Mouse (Mus musculus) liver, embryonic 13.5 days (tissue): Measurements from ENCODE around the gene Dlec1. TPM values are rescaled to one million over a fixed set of nuclear protein-coding genes. Genes with fewer than 3 reads are reported as not detected.

Experiments
- ATAC-seq: fragments of 200-750 bp; cut with Nextera tagmentation; 2 replicates; pipeline ENCODE4 v1.8.0; 2017; ENCODE audit warnings: low read depth, mild to moderate bottlenecking, moderate number of reproducible peaks, moderate library complexity
- DNase-seq: peaks from one replicate; pipeline ENCODE4 v3.0.0; 2022
- H3K27ac ChIP-seq: fragments of 300-500 bp; sonication (generic); 2 replicates; pipeline ENCODE4 v1.5.1; 2015; ENCODE audit warnings: moderate library complexity, mild to moderate bottlenecking, inconsistent platforms
- H3K27me3 ChIP-seq: fragments of 300-500 bp; sonication (generic); 2 replicates; pipeline ENCODE4 v1.6.1; 2015; ENCODE audit warnings: mild to moderate bottlenecking, inconsistent platforms
- H3K36me3 ChIP-seq: fragments of 300-500 bp; sonication (generic); 2 replicates; pipeline ENCODE4 v1.6.1; 2015; ENCODE audit warnings: mild to moderate bottlenecking, inconsistent platforms
- H3K4me1 ChIP-seq: fragments of 300-500 bp; sonication (generic); replicated peaks from 2 replicates; pipeline ENCODE4 v1.6.1; 2015; ENCODE audit warnings: inconsistent platforms
- H3K4me2 ChIP-seq: fragments of 300-500 bp; sonication (generic); 2 replicates; pipeline ENCODE4 v1.6.1; 2015; ENCODE audit warnings: inconsistent platforms, mild to moderate bottlenecking, moderate library complexity
- H3K4me3 ChIP-seq: fragments of 300-500 bp; sonication (generic); replicated peaks from 2 replicates; pipeline ENCODE4 v1.5.1; 2015; ENCODE audit warnings: mild to moderate bottlenecking, inconsistent platforms
- H3K9ac ChIP-seq: fragments of 300-500 bp; sonication (generic); 2 replicates; pipeline ENCODE4 v1.6.1; 2015; ENCODE audit warnings: mild to moderate bottlenecking, inconsistent platforms
- H3K9me3 ChIP-seq: fragments of 300-500 bp; sonication (generic); replicated peaks from 2 replicates; pipeline ENCODE4 v1.6.1; 2016; ENCODE audit warnings: inconsistent platforms
- WGBS: fragments of 180-500 bp; shearing (Covaris S2); methylation state at CpG from one replicate; pipeline ENCODE4 v1.1.7; 2015; ENCODE audit not compliant: insufficient replicate concordance; 5-methylcytosine and 5-hydroxymethylcytosine counted together
- polyA plus RNA-seq: library from polyadenylated mRNA; unstranded; fragments of >200 nt; fragmentation: Nextera tagmentation; extraction: Ambion mirVana; gene quantifications from 2 replicates; pipeline ENCODE4 v1.2.1, GENCODE M21; 2015

Dlec1 gene
- polyA plus RNA-seq, 1 experiment from 2014 or later, result not detected

- 64% methylated on average over 6 of the region's 6 CpGs for whole genome bisulfite sequencing
- H3K36me3 ChIP-seq, result no peaks in the 10 kb centered on the region
- no peak for DNase-seq
- H3K4me2 ChIP-seq, result no peak overlapping the region
- no peaks in the 10 kb centered on the region for H3K4me1 ChIP-seq
- H3K9ac ChIP-seq, result no peak overlapping the region
- no peaks in the 10 kb centered on the region for H3K27me3 ChIP-seq
- no peak for ATAC-seq
- no peak overlapping the region for H3K4me3 ChIP-seq
- H3K27ac ChIP-seq, result no peak overlapping the region
- H3K9me3 ChIP-seq, result no peaks in the 10 kb centered on the region
Observed at GRCm38 (mm10) chr9:119145638-119146037, 43.4 kb downstream of the Dlec1 start.

- Histone ChIP-seq H3K36me3 (no peaks in the 10 kb centered on the region), H3K4me3 (no peak overlapping the region), H3K4me1 (no peaks in the 10 kb centered on the region), H3K9me3 (no peaks in the 10 kb centered on the region), H3K4me2 (no peak overlapping the region), H3K27ac (no peak overlapping the region), H3K27me3 (no peaks in the 10 kb centered on the region), H3K9ac (no peak overlapping the region)
- ATAC-seq, result no peak
- WGBS, result 56% methylated on average over 13 of the region's 13 CpGs
- no peak for DNase-seq
Observed at GRCm38 (mm10) chr9:119146098-119146770, 44.0 kb downstream of the Dlec1 start.

GRCm38 (mm10) chr9:119149601-119150000 lies 47.3 kb downstream of the Dlec1 start:
- H3K9me3 ChIP-seq, result no peaks in the 10 kb centered on the region
- H3K27ac ChIP-seq, result no peak overlapping the region
- no peaks in the 10 kb centered on the region for H3K36me3 ChIP-seq
- no peak overlapping the region for H3K9ac ChIP-seq
- H3K27me3 ChIP-seq, result no peaks in the 10 kb centered on the region
- DNase-seq (peak; percentile 11), ATAC-seq (no peak)
- WGBS, result 16% methylated on average over 5 of the region's 5 CpGs
- H3K4me2 ChIP-seq, result no peak overlapping the region
- no peak overlapping the region for H3K4me3 ChIP-seq
- H3K4me1 ChIP-seq, result no peaks in the 10 kb centered on the region

GRCm38 (mm10) chr9:119151751-119152150 lies 49.5 kb downstream of the Dlec1 start:
- Histone ChIP-seq H3K36me3 (no peaks in the 10 kb centered on the region), H3K4me3 (no peak overlapping the region), H3K9ac (no peak overlapping the region), H3K4me2 (no peak overlapping the region), H3K27me3 (peaks cover 18% of the 10 kb centered on the region), H3K4me1 (0 out of 2 replicates have a peak, but pooled peaks cover 2% of the 10 kb centered on the region), H3K9me3 (no peaks in the 10 kb centered on the region), H3K27ac (no peak overlapping the region)
- 61% methylated on average over 2 of the region's 2 CpGs for WGBS
- no peak for ATAC-seq
- no peak for DNase-seq

GRCm38 (mm10) chr9:119155416-119155815 lies 53.1 kb downstream of the Dlec1 start:
- DNase-seq, result no peak

GRCm38 (mm10) chr9:119155826-119156225 lies 53.5 kb downstream of the Dlec1 start:
- ATAC-seq, result no peak
- no peak overlapping the region for H3K4me3 ChIP-seq
- DNase-seq, result no peak

More at GRCm38 (mm10) chr9:119155416-119155815, 53.1 kb downstream of the Dlec1 start:
- 0 out of 2 replicates have a peak, but pooled peaks cover 5% of the 10 kb centered on the region for H3K4me1 ChIP-seq
- ATAC-seq, result no peak
- H3K9me3 ChIP-seq, result no peaks in the 10 kb centered on the region
- H3K4me3 ChIP-seq, result no peak overlapping the region
- 62% methylated on average over 8 of the region's 8 CpGs for WGBS
- H3K27me3 ChIP-seq, result peaks cover 30% of the 10 kb centered on the region
- no peaks in the 10 kb centered on the region for H3K36me3 ChIP-seq
- H3K4me2 ChIP-seq, result no peak overlapping the region
- H3K27ac ChIP-seq, result no peak overlapping the region
- no peak overlapping the region for H3K9ac ChIP-seq

GRCm38 (mm10) chr9:119156278-119157201 lies 54.3 kb downstream of the Dlec1 start, which contains the start of gene Acaa1b:
TSS of gene Acaa1b (minus strand) at chr9:119157093.
- no peak within 1 kb of the TSS for H3K27ac ChIP-seq

More at GRCm38 (mm10) chr9:119155826-119156225, 53.5 kb downstream of the Dlec1 start:
- 0 out of 2 replicates have a peak, but pooled peaks cover 5% of the 10 kb centered on the region for H3K4me1 ChIP-seq
- no peak overlapping the region for H3K9ac ChIP-seq
- peaks cover 30% of the 10 kb centered on the region for H3K27me3 ChIP-seq
- no peak overlapping the region for H3K27ac ChIP-seq
- H3K4me2 ChIP-seq, result no peak overlapping the region; the same call in 1 of the 2 replicates
- WGBS, result 36% methylated on average over 7 of the region's 7 CpGs
- no peaks in the 10 kb centered on the region for H3K36me3 ChIP-seq
- no peaks in the 10 kb centered on the region for H3K9me3 ChIP-seq

GRCm38 (mm10) chr9:119158861-119159260 lies 56.6 kb downstream of the Dlec1 start, which contains the start of gene Gm47289:
TSS of gene Gm47289 (plus strand) at chr9:119159161.
- Histone ChIP-seq H3K27me3 (peaks cover 30% of the 10 kb centered on the region), H3K4me2 (no peak within 1 kb of the TSS), H3K9ac (no peak within 1 kb of the TSS), H3K27ac (no peak within 1 kb of the TSS), H3K4me1 (0 out of 2 replicates have a peak, but pooled peaks cover 5% of the 10 kb centered on the region), H3K9me3 (no peaks in the 10 kb centered on the region), H3K4me3 (no peak within 1 kb of the TSS), H3K36me3 (no peaks in the 10 kb centered on the region)
- ATAC-seq, result no peak
- WGBS, result 18% methylated on average over 4 of the region's 4 CpGs
- DNase-seq, result no peak

More at GRCm38 (mm10) chr9:119156278-119157201, 54.3 kb downstream of the Dlec1 start, which contains the start of gene Acaa1b:
- no peaks in the 10 kb centered on the region for H3K9me3 ChIP-seq
- peak within 1 kb of the TSS; percentile 52 for H3K4me3 ChIP-seq
- 0 out of 2 replicates have a peak, but pooled peaks cover 5% of the 10 kb centered on the region for H3K4me1 ChIP-seq
- peaks cover 30% of the 10 kb centered on the region for H3K27me3 ChIP-seq
- WGBS, result 1% methylated on average over 65 of the region's 65 CpGs
- DNase-seq (peak; percentile 18), ATAC-seq (peak; percentile 67)
- peak within 1 kb of the TSS; percentile 62 for H3K4me2 ChIP-seq
- H3K36me3 ChIP-seq, result no peaks in the 10 kb centered on the region
- no peak within 1 kb of the TSS; the same call in 1 of the 2 replicates for H3K9ac ChIP-seq

GRCm38 (mm10) chr9:119160689-119161088 lies 58.4 kb downstream of the Dlec1 start:
- Histone ChIP-seq H3K27me3 (peaks cover 23% of the 10 kb centered on the region), H3K4me2 (no peak overlapping the region), H3K9ac (no peak overlapping the region), H3K27ac (no peak overlapping the region), H3K4me1 (0 out of 2 replicates have a peak, but pooled peaks cover 9% of the 10 kb centered on the region), H3K36me3 (no peaks in the 10 kb centered on the region), H3K4me3 (no peak overlapping the region), H3K9me3 (no peaks in the 10 kb centered on the region)
- 75% methylated on average over 3 of the region's 3 CpGs for WGBS
- no peak for ATAC-seq
- DNase-seq, result no peak

GRCm38 (mm10) chr9:119164743-119165142 lies 62.5 kb downstream of the Dlec1 start:
- ATAC-seq (peak; percentile 75), DNase-seq (no peak)
- Histone ChIP-seq H3K27ac (peak overlapping the region; percentile 63; the same call in 1 of the 2 replicates), H3K27me3 (no peaks in the 10 kb centered on the region), H3K4me3 (no peak overlapping the region), H3K9me3 (no peaks in the 10 kb centered on the region), H3K4me1 (0 out of 2 replicates have a peak, but pooled peaks cover 4% of the 10 kb centered on the region), H3K9ac (no peak overlapping the region), H3K36me3 (no peaks in the 10 kb centered on the region), H3K4me2 (no peak overlapping the region)
- WGBS, result 64% methylated on average over 7 of the region's 7 CpGs

- H3K4me2 ChIP-seq, result no peak overlapping the region
- no peaks in the 10 kb centered on the region for H3K9me3 ChIP-seq
- DNase-seq (no peak), ATAC-seq (no peak)
- WGBS, result 66% methylated on average over 6 of the region's 6 CpGs
- no peaks in the 10 kb centered on the region for H3K27me3 ChIP-seq
- no peaks in the 10 kb centered on the region for H3K36me3 ChIP-seq
- H3K4me1 ChIP-seq, result 0 out of 2 replicates have a peak, but pooled peaks cover 4% of the 10 kb centered on the region
- no peak overlapping the region for H3K9ac ChIP-seq
- H3K27ac ChIP-seq, result peak overlapping the region; percentile 55; the same call in 1 of the 2 replicates
- H3K4me3 ChIP-seq, result no peak overlapping the region
Observed at GRCm38 (mm10) chr9:119165548-119165947, 63.3 kb downstream of the Dlec1 start.
